Mouse (Mus musculus) gastrocnemius, adult 2 months (tissue): Measurements from ENCODE around the gene Mtor. TPM values are rescaled to one million over a fixed set of nuclear protein-coding genes. Genes with fewer than 3 reads are reported as not detected.

ENCODE experiments used
- DNase-seq: peaks from one replicate; pipeline ENCODE4 v3.0.0; 2022
- H3K27ac ChIP-seq: fragments of 200-600 bp; 2 replicates; pipeline ENCODE4 v1.8.1; 2022; ENCODE audit warnings: mild to moderate bottlenecking
- H3K4me3 ChIP-seq: fragments of 200-600 bp; 2 replicates; pipeline ENCODE4 v1.8.1; 2022; ENCODE audit warnings: mild to moderate bottlenecking, moderate library complexity
- CTCF ChIP-seq: fragments of 200-600 bp; IDR thresholded peaks from 2 replicates; pipeline ENCODE4 v1.8.1; 2022; ENCODE audit warnings: antibody characterized with exemption, mild to moderate bottlenecking, moderate library complexity
- intact Hi-C: fragments of 180-260 bp; cut with DNase I; formaldehyde crosslinking; loops from one replicate; pipeline ENCODE4 v1.15.1; 2025
- total RNA-seq, 2 experiments: library from RNA; stranded (reverse); gene quantifications; 2 replicates each; pipeline ENCODE4 v1.2.3; 2021

Mtor gene
- total RNA-seq, 2 experiments from 2014 or later: 36.3 to 37.1 TPM

GRCm38 (mm10) chr4:148600316-148600715 lies 151.9 kb downstream of the Mtor start:
- Histone ChIP-seq H3K4me3 (no peak overlapping the region), H3K27ac (no peak overlapping the region)
- TF ChIP-seq CTCF: no peak
- DNase-seq: no peak
- intact Hi-C loops: no loop called here

GRCm38 (mm10) chr4:148601871-148602270 lies 153.5 kb downstream of the Mtor start:
- intact Hi-C loops: no loop called here
- Histone ChIP-seq H3K27ac (no peak overlapping the region), H3K4me3 (no peak overlapping the region)
- DNase-seq: no peak
- no peak for TF ChIP-seq CTCF

DNA sequence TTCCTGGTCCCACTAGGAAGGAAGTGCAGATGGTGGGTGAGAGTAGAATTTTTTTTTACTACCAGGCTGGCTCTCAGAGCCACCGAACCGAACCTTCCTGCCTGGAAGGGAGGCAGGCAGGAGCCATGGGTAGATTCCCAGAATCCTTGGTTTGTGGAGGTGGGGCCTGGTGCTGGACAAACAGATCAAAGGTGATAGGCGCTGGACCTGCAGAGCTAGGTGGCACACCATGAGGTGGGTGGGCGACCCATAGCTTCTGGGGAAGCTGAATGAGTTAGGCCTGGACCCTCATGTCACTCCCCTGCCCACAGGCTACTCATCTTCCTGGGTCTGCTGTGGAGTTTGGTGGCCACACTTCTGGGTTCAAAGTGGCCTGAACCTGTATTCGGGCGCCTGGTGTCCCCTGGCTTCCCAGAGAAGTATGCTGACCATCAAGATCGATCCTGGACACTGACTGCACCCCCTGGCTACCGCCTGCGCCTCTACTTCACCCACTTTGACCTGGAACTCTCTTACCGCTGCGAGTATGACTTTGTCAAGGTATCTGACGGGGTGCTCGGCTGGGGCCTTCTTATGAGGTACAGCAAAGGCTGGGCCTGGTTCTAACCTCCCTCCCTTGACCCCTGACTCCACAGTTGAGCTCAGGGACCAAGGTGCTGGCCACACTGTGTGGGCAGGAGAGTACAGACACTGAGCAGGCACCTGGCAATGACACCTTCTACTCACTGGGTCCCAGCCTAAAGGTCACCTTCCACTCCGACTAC lies 154.1 kb downstream of the Mtor start, which contains the start of gene Masp2:
Masp2 (plus strand) TSS at position 198 of the 764 bp plus-strand sequence.
- Histone ChIP-seq H3K4me3 (no peak within 1 kb of the TSS), H3K27ac (no peak within 1 kb of the TSS)
- TF ChIP-seq CTCF: no peak
- intact Hi-C loops: no loop called here
- DNase-seq: no peak

GRCm38 (mm10) chr4:148603376-148604139 lies 155.1 kb downstream of the Mtor start:
- intact Hi-C loops: no loop called here
- DNase-seq: peak; percentile 6
- TF ChIP-seq CTCF: no peak
- Histone ChIP-seq H3K4me3 (no peak overlapping the region), H3K27ac (no peak overlapping the region)

DNA sequence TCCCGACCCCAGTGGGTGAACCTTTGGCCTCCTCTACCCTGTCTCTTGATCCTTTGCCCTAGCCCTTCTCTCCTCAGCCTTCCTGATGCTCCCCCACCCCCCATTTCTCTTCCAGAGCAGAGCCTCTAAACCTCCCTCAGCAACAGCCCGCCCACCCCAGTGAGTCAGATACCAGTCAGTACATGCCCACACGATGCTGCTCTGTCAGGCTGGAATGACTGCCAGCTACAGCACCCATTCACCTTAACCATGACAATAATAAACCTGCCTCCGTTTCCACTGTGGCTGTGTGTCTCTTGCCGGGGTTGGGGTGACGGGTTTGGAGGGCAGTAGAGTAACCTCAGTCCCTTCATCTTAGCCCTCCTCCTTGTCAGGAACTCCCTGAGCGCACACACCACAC lies 155.7 kb downstream of the Mtor start:
- H3K4me3 ChIP-seq: no peak overlapping the region
- intact Hi-C loops: no loop called here
- TF ChIP-seq CTCF: no peak
- DNase-seq: peak; percentile 8
- H3K27ac ChIP-seq: no peak overlapping the region

GRCm38 (mm10) chr4:148604541-148605165 lies 156.2 kb downstream of the Mtor start:
- TF ChIP-seq CTCF: peak; percentile 74
- peak; percentile 68 for DNase-seq
- intact Hi-C loops: no loop called here
- Histone ChIP-seq H3K27ac (no peak overlapping the region), H3K4me3 (no peak overlapping the region)

Other genes starting within 250 kb of the Mtor start
- gene Disp3, start 160.6 kb upstream of the Mtor start, total RNA-seq: not detected
- 10 to 100 TPM; 10.3 to 18.0 TPM for gene Ubiad1, start 3.8 kb upstream of the Mtor start, total RNA-seq
- gene Angptl7, start 51.8 kb downstream of the Mtor start, total RNA-seq: 10 to 100 TPM; 27.8 to 52.8 TPM
- 10 to 100 TPM; 21.0 to 21.6 TPM for gene Exosc10, start 109.8 kb downstream of the Mtor start, total RNA-seq
- 10 to 100 TPM; 12.0 to 12.2 TPM for gene Srm, start 142.9 kb downstream of the Mtor start, total RNA-seq
- gene Masp2, start 153.9 kb downstream of the Mtor start, total RNA-seq: under 1 TPM; 0.56 to 0.69 TPM
- gene Tardbp, start 178.4 kb downstream of the Mtor start, total RNA-seq: 100 to 1,000 TPM; 132 to 136 TPM
- 1 to 10 TPM; 6.1 to 6.8 TPM for gene Gm572, start 194.7 kb downstream of the Mtor start, total RNA-seq